Mouse (Mus musculus): ENCODE results near the gene Tnfsf15. TPM values are rescaled to one million over a fixed set of nuclear protein-coding genes. Genes with fewer than 3 reads are reported as not detected.
A peak's percentile ranks its signal among the peaks of the same experiment; 100 is the strongest.

Gene Tnfsf15
- polyA plus RNA-seq, 2 experiments = 0.02 to 0.08 TPM

- H3K4me1 ChIP-seq (replicated peaks; ENCODE audit: control insufficient read depth in 2 of 2, insufficient read depth in 2 of 2, low read length in 1 of 2) = peaks cover 0 to 6% of the 10 kb centered on the region in 2 experiments; a peak in 2 of 4 replicates
- no peaks in the 10 kb centered on the region for H3K27me3 ChIP-seq (ENCODE audit: control insufficient read depth, insufficient read depth, low read length)
- H3K9me3 ChIP-seq (ENCODE audit: control insufficient read depth, low read length) = no peaks in the 10 kb centered on the region
- no peak for DNase-seq (ENCODE audit: low read depth in 3 of 3, low spot score in 3 of 3)
- no peak overlapping the region for H3K9ac ChIP-seq (replicated peaks)
- H3K36me3 ChIP-seq (replicated peaks; ENCODE audit: control insufficient read depth, insufficient read depth, low read depth) = no peaks in the 10 kb centered on the region
- H3K4me2 ChIP-seq (ENCODE audit: low read depth) = no peak overlapping the region
- H3K27ac ChIP-seq = no peak overlapping the region
- ATAC-seq (ENCODE audit: insufficient read depth) = no peak
- TF ChIP-seq CTCF (IDR thresholded peaks at IDR 0.05; ENCODE audit: low read depth) = no peak
- no peak overlapping the region for H3K4me3 ChIP-seq (ENCODE audit: insufficient read depth in 1 of 2, low read depth in 2 of 2, low read length in 2 of 2)
- 36% methylated on average over 2 of the region's 2 CpGs for WGBS (ENCODE audit: insufficient replicate concordance)
Measured at GRCm38 (mm10) chr4:63753855-63754254, 8.9 kb upstream of the Tnfsf15 start.

DNA sequence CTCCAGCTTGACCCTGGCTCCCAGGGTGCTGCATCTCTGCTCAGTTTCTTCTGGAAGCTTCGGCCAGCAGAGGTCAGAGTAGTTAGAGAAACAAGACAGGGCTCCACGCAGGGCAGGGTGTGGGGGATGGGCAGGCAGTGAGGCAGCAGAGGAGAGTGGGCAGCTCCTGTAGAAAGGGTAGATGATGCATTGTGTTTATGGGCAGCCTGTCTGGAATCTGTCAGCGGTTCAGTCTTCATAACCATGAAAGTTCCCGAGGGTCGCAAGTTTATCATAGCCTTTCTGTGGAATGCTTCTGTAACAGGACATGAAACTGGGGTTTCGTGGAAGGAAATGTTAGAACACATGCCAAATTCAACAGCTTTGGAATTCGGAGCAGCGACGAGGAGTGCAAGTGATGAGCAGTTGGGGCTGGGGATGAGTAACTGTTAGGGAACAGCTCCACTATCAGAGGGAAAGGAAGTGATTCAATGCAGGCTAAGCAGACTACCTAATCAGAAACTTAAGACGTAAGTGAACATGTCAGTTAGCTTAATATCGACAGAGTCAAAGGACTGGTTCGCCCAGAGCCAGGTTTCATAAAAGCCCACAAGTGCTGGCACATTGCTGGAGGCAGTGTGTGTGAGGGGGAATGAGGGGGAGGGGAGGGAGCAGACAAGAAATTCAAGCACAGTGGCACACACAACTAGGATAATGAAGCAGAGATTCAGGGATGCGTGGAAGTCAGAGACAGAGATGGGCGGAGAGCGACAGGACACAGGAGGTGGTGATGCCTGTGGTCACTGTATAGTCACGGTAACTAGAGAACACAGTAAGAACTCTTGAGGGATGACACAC, 8.0 kb upstream of the Tnfsf15 start:
- peaks cover 0 to 6% of the 10 kb centered on the region in 2 experiments; a peak in 2 of 4 replicates for H3K4me1 ChIP-seq (replicated peaks; ENCODE audit: control insufficient read depth in 2 of 2, insufficient read depth in 2 of 2, low read length in 1 of 2)
- H3K4me3 ChIP-seq (ENCODE audit: insufficient read depth in 1 of 2, low read depth in 2 of 2, low read length in 2 of 2) = no peak overlapping the region
- no peak overlapping the region for H3K27ac ChIP-seq
- ATAC-seq (ENCODE audit: insufficient read depth) (no peak), DNase-seq (ENCODE audit: low read depth in 3 of 3, low spot score in 3 of 3) (no peak)
- 58% methylated on average over 16 of the region's 16 CpGs for WGBS (ENCODE audit: insufficient replicate concordance)
- no peaks in the 10 kb centered on the region for H3K9me3 ChIP-seq (ENCODE audit: control insufficient read depth, low read length)
- TF ChIP-seq CTCF (IDR thresholded peaks at IDR 0.05; ENCODE audit: low read depth) = 0 out of 2 replicates have a peak, but pooled peaks have one; percentile 22
- no peak for TF ChIP-seq EP300 (IDR thresholded peaks at IDR 0.05; ENCODE audit: low read depth)
- no peaks in the 10 kb centered on the region for H3K36me3 ChIP-seq (replicated peaks; ENCODE audit: control insufficient read depth, insufficient read depth, low read depth)
- H3K4me2 ChIP-seq (ENCODE audit: low read depth) = no peak overlapping the region
- no peaks in the 10 kb centered on the region for H3K27me3 ChIP-seq (ENCODE audit: control insufficient read depth, insufficient read depth, low read length)
- no peak overlapping the region for H3K9ac ChIP-seq (replicated peaks)

DNA sequence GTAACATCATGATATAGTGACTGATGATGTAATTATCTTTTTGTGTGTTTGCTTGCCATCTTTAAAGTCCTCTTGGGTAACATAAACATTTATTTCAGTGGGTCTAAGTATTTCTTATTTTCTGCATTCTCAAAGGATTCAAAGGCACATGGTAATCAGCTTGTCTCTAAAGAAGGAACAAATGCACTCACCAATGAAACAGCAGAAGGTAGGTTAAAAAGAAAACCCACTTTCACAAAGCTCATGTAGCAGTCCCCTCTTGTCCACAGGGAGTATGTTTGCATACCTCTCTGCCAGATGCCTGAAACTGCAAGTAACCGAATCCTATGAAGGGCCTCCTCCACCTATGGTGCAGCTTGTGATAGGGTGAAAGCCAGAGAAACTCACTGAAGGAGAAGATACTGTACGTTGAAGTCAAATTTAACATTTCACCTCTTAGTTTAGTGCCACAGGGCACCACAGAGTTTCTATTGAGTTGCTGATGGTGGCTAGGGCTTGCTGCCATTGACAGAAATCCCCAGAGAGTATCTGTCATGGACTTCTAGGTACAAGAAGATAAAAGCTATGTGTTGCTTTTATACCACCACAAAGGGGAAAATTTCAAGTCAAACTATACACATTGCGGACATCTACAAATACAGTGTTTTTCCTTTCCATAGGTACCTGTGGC, 3.3 kb upstream of the Tnfsf15 start:
- 61% methylated on average over 3 of the region's 3 CpGs for WGBS (ENCODE audit: insufficient replicate concordance)
- no peak for TF ChIP-seq CTCF (IDR thresholded peaks at IDR 0.05; ENCODE audit: low read depth)
- no peak for TF ChIP-seq EP300 (IDR thresholded peaks at IDR 0.05; ENCODE audit: low read depth)
- H3K36me3 ChIP-seq (replicated peaks; ENCODE audit: control insufficient read depth, insufficient read depth, low read depth) = no peaks in the 10 kb centered on the region
- no peak overlapping the region for H3K27ac ChIP-seq
- no peaks in the 10 kb centered on the region for H3K9me3 ChIP-seq (ENCODE audit: control insufficient read depth, low read length)
- H3K27me3 ChIP-seq (ENCODE audit: control insufficient read depth, insufficient read depth, low read length) = no peaks in the 10 kb centered on the region
- H3K4me2 ChIP-seq (ENCODE audit: low read depth) = no peak overlapping the region
- peaks cover 0 to 3% of the 10 kb centered on the region in 2 experiments; a peak in 1 of 4 replicates for H3K4me1 ChIP-seq (replicated peaks; ENCODE audit: control insufficient read depth in 2 of 2, insufficient read depth in 2 of 2, low read length in 1 of 2)
- no peak overlapping the region for H3K9ac ChIP-seq (replicated peaks)
- ATAC-seq (ENCODE audit: insufficient read depth) (no peak), DNase-seq (ENCODE audit: low read depth in 3 of 3, low spot score in 3 of 3) (no peak)
- H3K4me3 ChIP-seq (ENCODE audit: insufficient read depth in 1 of 2, low read depth in 2 of 2, low read length in 2 of 2) = no peak overlapping the region

DNA sequence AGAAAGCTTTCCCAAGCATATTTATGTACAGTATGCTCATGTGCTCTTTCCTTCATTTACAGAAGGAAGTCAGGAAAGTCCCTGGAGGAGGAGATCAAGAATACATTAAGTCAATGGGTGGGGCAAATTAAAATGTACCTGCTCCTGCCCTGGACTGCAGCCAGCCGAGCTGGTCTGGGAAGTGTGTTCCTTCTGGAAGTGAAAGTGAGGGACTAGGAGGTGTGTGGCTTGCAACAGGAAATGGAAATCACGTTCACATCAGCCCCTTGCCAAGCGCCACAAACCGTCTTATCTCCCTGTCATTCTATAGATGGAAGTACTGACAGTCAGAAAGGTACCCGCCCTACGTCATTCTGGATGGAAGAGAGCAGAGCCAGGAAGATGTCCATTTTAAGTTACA, 358 bp upstream of the Tnfsf15 start:
- Histone ChIP-seq H3K4me3 (ENCODE audit: insufficient read depth in 1 of 2, low read depth in 2 of 2, low read length in 2 of 2) (no peak overlapping the region), H3K9me3 (ENCODE audit: control insufficient read depth, low read length) (no peaks in the 10 kb centered on the region), H3K4me1 (replicated peaks; ENCODE audit: control insufficient read depth in 2 of 2, insufficient read depth in 2 of 2, low read length in 1 of 2) (no peaks in the 10 kb centered on the region), H3K4me2 (ENCODE audit: low read depth) (no peak overlapping the region), H3K9ac (replicated peaks) (no peak overlapping the region), H3K27me3 (ENCODE audit: control insufficient read depth, insufficient read depth, low read length) (no peaks in the 10 kb centered on the region), H3K36me3 (replicated peaks; ENCODE audit: control insufficient read depth, insufficient read depth, low read depth) (no peaks in the 10 kb centered on the region), H3K27ac (no peak overlapping the region)
- ATAC-seq (ENCODE audit: insufficient read depth) (no peak), DNase-seq (ENCODE audit: low read depth in 3 of 3, low spot score in 3 of 3) (no peak)
- TF ChIP-seq EP300 (IDR thresholded peaks at IDR 0.05; ENCODE audit: low read depth) (no peak), CTCF (IDR thresholded peaks at IDR 0.05; ENCODE audit: low read depth) (no peak)
- WGBS (ENCODE audit: insufficient replicate concordance) = 25% methylated on average over 6 of the region's 6 CpGs

GRCm38 (mm10) chr4:63743660-63744059, 1.3 kb downstream of the Tnfsf15 start:
- Histone ChIP-seq H3K4me1 (replicated peaks; ENCODE audit: control insufficient read depth in 2 of 2, insufficient read depth in 2 of 2, low read length in 1 of 2) (no peaks in the 10 kb centered on the region), H3K4me2 (ENCODE audit: low read depth) (no peak overlapping the region), H3K9me3 (ENCODE audit: control insufficient read depth, low read length) (no peaks in the 10 kb centered on the region), H3K4me3 (ENCODE audit: insufficient read depth in 1 of 2, low read depth in 2 of 2, low read length in 2 of 2) (no peak overlapping the region), H3K27ac (no peak overlapping the region), H3K27me3 (ENCODE audit: control insufficient read depth, insufficient read depth, low read length) (no peaks in the 10 kb centered on the region), H3K36me3 (replicated peaks; ENCODE audit: control insufficient read depth, insufficient read depth, low read depth) (no peaks in the 10 kb centered on the region), H3K9ac (replicated peaks) (no peak overlapping the region)
- 52% methylated on average over 1 of the region's 1 CpGs for WGBS (ENCODE audit: insufficient replicate concordance)
- TF ChIP-seq CTCF (IDR thresholded peaks at IDR 0.05; ENCODE audit: low read depth) (no peak), EP300 (IDR thresholded peaks at IDR 0.05; ENCODE audit: low read depth) (no peak)
- ATAC-seq (ENCODE audit: insufficient read depth) (no peak), DNase-seq (ENCODE audit: low read depth in 3 of 3, low spot score in 3 of 3) (no peak)
